Mouse (Mus musculus) brain, embryonic 14.5 days (tissue): ENCODE data around the gene Hebp1.

Experiments
- CTCF ChIP-seq: fragments of 200-500 bp; IDR thresholded peaks from 2 replicates; pipeline ENCODE4 v1.5.1; 2012; ENCODE audit warnings: inconsistent platforms, mild to moderate bottlenecking, moderate library complexity, borderline replicate concordance; ENCODE audit not compliant: insufficient read depth, insufficient read length; ENCODE audit errors: extremely low read depth
- POLR2A ChIP-seq: fragments of 200-500 bp; IDR thresholded peaks from 2 replicates; pipeline ENCODE4 v1.6.1; 2012; ENCODE audit warnings: mild to moderate bottlenecking, inconsistent platforms, borderline replicate concordance; ENCODE audit not compliant: poor library complexity, insufficient read depth, insufficient read length, severe bottlenecking; ENCODE audit errors: extremely low read depth

- TF ChIP-seq CTCF (no peak), POLR2A (no peak)
These were observed 41.2 kb downstream of the Hebp1 start for GRCm38 (mm10) chr6:135156597-135156996.
